Mouse (Mus musculus): ENCODE results near the gene Synm.

Synm gene

DNA sequence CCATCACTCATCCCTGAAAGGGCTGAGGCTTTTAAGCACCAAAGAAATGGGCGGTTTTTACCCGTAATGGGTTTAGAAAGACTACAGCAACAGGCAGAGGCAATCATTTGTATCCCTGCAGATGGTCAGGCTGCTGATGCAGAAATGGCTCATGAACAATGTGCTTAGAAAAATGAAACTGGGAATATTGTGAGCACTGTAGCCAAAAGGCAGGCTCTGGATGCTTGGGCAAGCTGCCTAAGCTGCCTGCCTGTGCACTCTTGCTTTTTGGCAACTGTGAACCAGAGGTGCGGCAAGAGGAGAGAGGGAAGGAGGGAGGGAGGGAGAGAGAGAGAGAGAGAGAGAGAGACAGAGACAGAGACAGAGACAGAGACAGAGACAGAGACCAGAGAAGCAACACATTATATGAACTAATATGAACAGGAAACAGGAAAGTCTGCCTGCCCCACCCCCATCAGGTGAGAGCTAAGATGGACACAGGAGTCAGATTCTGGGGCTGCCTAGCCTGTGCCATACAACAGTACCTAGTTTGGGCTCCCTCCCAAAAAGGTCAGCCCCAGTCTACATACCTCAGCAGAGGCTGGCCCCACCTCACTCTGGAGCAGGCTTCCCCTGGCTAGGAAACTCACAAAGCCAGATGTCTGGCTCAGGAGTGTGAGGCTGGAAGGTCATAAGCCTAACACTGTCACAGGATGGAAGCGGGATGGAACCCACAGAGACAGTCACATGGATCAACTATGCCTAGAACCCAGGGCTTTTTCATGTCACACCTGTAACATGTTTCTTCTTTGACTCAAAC, 9.9 kb downstream of the Synm start:
- no peak for DNase-seq (ENCODE audit: extremely low spot score, low spot score)

- DNase-seq (ENCODE audit: extremely low spot score, low spot score) = no peak
Observed at GRCm38 (mm10) chr7:67747731-67748305, 11.7 kb downstream of the Synm start.

- no peak for DNase-seq (ENCODE audit: extremely low spot score, low spot score)
Observed at GRCm38 (mm10) chr7:67741706-67742105, 17.8 kb downstream of the Synm start.

GRCm38 (mm10) chr7:67740796-67741195, 18.7 kb downstream of the Synm start:
- no peak for DNase-seq (ENCODE audit: extremely low spot score, low spot score)

DNA sequence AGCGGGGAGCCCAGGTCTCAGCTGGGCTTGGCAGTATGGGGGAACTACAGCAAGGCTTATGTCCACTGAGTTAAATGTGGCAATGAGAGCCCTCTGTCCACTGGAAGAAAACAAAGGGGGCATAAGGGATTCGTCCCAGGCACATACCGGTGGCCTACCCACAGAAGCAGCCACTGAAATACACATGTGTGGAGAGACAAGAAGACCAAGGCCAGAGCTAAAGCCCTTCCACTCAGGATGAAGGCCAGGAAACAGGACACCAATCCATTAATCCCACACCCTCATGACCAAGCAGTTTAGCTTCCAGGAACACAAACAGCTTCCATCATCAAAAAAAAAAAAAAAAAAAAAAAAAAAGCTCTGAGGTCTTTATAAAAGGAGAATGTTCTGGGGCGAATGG, 19.2 kb downstream of the Synm start:
- DNase-seq (ENCODE audit: extremely low spot score, low spot score) = no peak

DNA sequence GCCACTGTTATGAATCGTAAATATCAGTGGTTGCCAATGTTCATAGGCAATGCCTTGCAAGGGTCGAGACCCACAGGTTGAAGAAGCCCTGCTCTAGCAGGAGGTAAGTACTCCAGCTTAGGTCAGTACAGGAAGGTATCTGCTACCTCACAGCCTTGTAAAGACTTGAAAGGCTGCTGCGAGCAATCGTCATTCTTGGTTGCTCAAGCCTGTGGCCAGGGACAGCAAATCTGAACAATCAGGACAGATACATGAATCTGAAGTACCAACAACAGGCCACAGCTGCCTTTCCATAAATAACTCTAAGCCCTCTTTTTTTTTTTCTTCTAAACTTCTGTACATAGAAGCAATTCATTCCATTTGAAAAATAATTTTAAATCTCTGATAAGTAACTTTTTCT, 27.3 kb downstream of the Synm start:
- no peak for DNase-seq (ENCODE audit: extremely low spot score, low spot score)

GRCm38 (mm10) chr7:67730431-67731110, 29.0 kb downstream of the Synm start:
- DNase-seq (ENCODE audit: extremely low spot score, low spot score) = no peak

- no peak for DNase-seq (ENCODE audit: extremely low spot score, low spot score)
Observed at GRCm38 (mm10) chr7:67728809-67729208, 30.7 kb downstream of the Synm start.

DNA sequence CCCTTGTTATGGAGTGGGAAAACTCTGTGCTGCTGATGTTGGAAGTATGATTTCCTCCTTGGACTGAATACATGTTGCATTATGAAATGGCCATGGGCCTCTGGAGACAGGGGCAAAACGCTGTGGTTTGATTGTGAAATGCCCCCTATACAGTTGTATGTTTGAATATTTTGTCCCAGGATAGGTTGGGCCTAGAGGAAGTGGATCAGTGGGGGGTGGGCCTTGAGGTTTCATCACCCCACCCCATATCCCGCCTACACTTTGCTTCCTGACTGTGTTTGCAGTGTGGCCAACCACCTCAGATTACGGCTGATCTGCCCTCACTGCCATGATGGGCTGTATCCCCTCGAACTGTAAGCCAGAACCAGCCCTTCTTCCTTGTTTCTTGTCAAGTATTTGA, 31.3 kb downstream of the Synm start:
- no peak for DNase-seq (ENCODE audit: extremely low spot score, low spot score)

GRCm38 (mm10) chr7:67725016-67725415, 34.5 kb downstream of the Synm start:
- no peak for DNase-seq (ENCODE audit: extremely low spot score, low spot score)

DNA sequence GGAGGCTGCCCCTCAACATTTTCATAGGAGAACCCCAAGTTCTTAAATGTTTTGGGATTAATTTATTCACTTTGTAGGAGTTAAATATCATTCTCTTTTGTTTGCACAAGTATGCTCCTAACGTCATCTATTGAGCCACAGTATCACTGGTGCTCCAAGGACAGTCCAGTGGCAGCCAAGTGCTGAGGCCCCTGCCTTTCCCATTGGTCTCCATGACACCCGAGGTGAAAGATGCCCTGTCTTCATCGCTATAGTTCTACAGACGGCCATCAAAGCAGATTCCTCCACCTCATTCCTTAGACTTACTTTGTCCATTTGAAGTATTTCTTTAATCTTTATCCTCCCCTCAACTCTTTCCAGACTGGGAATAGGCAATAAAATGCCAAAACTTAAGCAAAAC, 35.0 kb downstream of the Synm start:
- DNase-seq (ENCODE audit: extremely low spot score, low spot score) = no peak

DNA sequence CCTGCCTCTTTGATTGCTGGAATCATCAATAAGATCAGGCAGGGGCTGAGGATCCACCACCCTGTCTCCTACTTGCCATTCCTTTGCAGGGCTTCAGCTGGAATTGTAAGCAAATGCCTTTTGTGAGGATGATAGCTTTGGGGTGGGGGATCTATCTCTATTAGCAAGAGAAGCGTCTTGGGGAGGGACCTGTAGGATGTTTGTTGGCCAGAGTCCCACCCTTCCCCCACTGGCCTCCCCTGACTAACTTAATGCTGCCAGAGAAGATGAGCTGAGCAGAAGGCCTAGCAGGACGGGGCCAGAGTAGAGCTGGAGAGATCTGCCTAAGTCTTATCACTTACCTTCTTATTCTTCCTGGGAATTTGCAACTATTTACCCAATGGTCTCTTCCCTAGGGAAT, 37.4 kb downstream of the Synm start:
- DNase-seq (ENCODE audit: extremely low spot score, low spot score) = no peak

DNA sequence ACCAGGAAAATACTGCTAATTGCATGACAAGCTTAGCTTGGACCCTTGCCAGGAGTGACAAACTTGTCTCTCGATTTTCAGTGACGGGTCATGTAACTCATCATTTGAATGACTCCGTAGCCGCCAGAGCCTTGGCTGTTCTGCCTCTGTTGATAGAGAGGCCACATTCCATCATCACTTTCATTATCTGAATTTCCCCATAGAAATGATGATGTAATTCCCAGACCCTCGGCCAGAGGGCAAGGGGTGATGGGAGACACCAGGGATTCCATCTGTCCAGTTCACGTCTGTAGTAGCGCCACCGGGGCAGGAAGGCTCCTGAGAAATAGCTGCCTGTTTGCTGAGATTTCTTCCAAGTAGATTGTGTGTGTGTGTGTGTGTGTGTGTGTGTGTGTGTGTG, 40.7 kb downstream of the Synm start:
- DNase-seq (ENCODE audit: extremely low spot score, low spot score) = no peak

GRCm38 (mm10) chr7:67717520-67717919, 42.0 kb downstream of the Synm start:
- no peak for DNase-seq (ENCODE audit: extremely low spot score, low spot score)

DNA sequence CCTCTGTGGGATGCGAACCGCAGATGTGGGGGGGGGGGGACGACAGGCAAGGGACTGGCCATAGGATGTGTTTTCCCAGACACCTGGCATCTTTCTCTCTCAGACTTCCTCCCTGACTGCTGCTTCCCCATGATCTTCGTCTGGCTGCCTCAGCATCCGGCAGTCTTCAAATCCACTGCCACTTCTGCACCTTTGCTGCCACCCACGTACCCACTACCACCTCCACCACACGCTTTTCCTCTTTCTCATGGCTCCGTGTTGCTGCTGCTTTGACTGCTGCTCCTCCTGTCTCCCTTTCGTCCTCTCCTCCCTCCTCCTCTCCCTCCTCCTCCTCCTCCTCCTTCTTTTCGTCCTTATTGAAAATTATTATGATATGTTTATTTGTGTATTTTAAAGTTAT, 42.6 kb downstream of the Synm start:
- no peak for DNase-seq (ENCODE audit: extremely low spot score, low spot score)

- DNase-seq (ENCODE audit: extremely low spot score, low spot score) = no peak
Observed at GRCm38 (mm10) chr7:67716213-67716878, 43.2 kb downstream of the Synm start.

DNA sequence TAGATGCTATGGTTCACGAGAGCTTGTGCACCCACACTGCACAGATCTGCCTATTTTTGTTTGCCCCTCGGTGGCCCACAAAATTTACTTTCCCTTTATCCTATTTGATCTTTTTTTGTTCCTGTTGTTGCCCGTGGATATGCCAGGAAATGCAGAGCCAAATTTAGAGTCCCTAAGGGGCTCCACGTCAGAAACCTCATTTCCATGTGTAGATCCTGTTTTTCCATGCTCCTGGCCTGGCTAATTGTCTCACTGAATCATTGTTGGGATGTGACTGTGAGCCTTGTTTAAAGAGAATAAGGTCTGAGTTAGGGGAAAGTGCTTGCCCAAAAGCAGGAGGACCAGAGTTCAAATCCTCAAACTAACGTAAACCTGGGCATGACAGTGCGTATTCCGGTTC, 44.4 kb downstream of the Synm start:
- no peak for DNase-seq (ENCODE audit: extremely low spot score, low spot score)

DNA sequence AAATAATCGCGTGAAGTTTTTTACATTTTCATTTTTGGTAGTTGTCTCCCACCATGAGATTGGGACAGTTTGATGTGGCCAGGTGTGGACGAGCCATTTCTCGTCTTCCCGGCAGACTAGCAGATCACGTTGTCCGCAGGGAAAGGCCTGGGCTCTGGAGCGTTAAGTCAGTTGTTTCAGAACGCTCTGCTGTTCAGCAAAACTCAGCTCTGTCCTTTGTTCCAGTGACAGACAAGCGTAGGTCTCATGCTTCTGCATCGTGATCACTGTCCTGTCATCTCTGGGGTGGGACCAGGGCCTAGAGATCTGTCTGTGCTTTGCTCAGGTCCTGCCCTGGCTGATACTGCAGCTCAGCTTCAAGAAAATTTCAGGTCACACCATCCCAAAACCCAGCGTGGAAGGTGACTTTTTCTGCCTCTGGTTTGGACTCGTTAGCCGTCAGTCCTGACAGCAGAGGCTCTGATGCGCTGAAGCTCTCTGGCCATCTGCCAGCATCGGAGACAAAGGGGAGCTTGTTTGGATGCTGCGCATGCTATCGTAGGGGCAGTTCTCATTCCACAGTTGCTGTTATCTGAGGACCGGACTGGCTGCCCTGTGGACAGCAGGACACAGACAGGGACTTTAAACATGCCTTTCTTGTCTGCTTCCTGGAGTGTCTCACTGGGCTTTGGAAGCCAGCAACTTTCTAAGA, 45.6 kb downstream of the Synm start:
- peak; percentile 30 for DNase-seq (ENCODE audit: extremely low spot score, low spot score)

DNA sequence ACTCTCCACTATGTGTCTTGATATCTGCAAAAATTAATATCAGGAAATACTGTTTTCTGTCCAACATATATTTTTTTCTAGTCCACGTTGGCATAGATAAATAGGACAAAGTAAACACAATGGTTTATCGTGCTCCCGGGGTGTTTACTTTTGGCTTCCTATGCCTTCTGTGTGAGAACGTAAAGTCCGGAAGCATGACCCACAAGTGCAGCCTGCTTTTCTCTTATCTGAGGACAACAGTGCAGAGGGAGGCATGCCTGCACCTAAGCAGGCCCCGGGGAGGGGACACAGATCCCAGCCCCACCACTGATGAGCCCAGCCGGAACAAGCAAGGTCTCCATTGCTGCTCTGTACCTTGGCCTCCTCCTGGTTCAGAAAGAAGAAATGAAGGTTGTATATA, 49.3 kb downstream of the Synm start:
- no peak for DNase-seq (ENCODE audit: extremely low spot score, low spot score)

DNA sequence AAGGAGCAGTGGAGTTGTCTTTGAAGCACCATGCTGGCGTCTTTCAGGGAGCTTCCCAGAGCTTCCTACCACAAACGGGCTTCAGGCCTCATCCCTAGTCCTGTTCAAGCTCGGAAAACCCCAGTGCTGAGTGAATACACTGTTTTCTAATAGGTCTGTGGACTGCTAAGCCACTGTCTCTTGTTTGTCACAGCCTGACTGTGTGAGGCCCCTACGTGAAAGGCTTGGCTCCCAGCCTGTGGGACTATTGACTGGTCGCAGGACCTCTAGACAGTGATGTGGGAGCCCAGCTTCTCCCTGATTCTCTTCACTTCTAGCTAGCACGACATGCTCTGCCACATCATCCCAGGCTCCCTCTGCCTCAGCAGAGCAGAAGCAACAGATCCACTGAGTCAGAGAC, 51.4 kb downstream of the Synm start:
- DNase-seq (ENCODE audit: extremely low spot score, low spot score) = no peak

GRCm38 (mm10) chr7:67701252-67701914, 58.2 kb downstream of the Synm start:
- no peak for DNase-seq (ENCODE audit: extremely low spot score, low spot score)

All from neural tube, embryonic 10.5 days (tissue).